Mouse (Mus musculus): ENCODE measurements around the gene Trim45. TPM values are rescaled to one million over a fixed set of nuclear protein-coding genes. Genes with fewer than 3 reads are reported as not detected.
A peak's percentile ranks its signal among the peaks of the same experiment; 100 is the strongest.

Gene Trim45
- total and polyA plus RNA-seq, 3 experiments: 2.1 to 4.4 (median 2.7) TPM

DNA sequence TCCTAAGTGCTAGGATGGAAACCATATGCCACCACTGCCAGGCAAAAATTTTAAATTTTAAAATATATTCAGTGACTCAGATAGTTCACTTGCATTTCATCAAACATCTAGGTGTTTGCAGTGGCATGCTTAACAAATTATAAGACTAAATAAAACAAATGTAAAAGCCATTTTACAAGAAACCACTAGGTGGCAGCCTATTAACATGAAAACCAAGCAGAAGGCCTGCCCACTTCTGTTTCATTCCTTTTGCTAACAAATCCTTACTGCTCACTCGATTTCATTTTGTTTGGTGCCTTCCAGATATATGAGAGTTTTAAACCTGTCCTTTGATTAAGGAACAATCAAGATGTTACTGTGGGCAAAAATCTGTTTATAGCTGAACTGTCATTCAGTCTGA lies 51.9 kb downstream of the Trim45 start:
- in situ Hi-C loops (cut with MboI; ENCODE audit: low pct_ligation_motif_present, low pct_unique_long_range_greater_than_20kb, low sequenced_read_pairs) (loop anchor here (10.0 to 25.0 kb wide), 2 partner anchors 491 to 838 kb away; no protein-coding TSS in a partner anchor), dilution Hi-C loops (cut with MboI; ENCODE audit: extremely low pct_ligation_motif_present, extremely low pct_unique_long_range_greater_than_20kb, low sequenced_read_pairs) (no loop called here)
- peak; percentile 51 for DNase-seq (ENCODE audit: extremely low read depth)
- no peak overlapping the region for H3K27ac ChIP-seq (ENCODE audit: insufficient read depth, low read depth)
- no peak for TF ChIP-seq MEF2A (IDR thresholded peaks at IDR 0.05; ENCODE audit: borderline replicate concordance, low read depth, low read length)
- TF ChIP-seq RAD21 (IDR thresholded peaks at IDR 0.05; ENCODE audit: low read depth, low read length): peak; percentile 91
- TF ChIP-seq CTCF (conservative IDR thresholded peaks at IDR 0.05 in 1 of 2, IDR thresholded peaks at IDR 0.05 in 1 of 2; ENCODE audit: low read depth in 2 of 2, low read length in 2 of 2): peak; percentile 33 to 86; a peak in 3 of 4 replicates
- TF ChIP-seq SMC3 (IDR thresholded peaks at IDR 0.05; ENCODE audit: low read depth, low read length): peak; percentile 87
- TF ChIP-seq ZC3H11A (IDR thresholded peaks at IDR 0.05; ENCODE audit: low read depth, low read length): peak; percentile 75; the same call in 1 of the 2 replicates
- no peak overlapping the region for H3K9ac ChIP-seq (ENCODE audit: insufficient read depth, low read depth)
- no peak overlapping the region for H3K4me3 ChIP-seq (replicated peaks in 1 of 3; ENCODE audit: low read depth in 2 of 3, low read length in 2 of 3, poor library complexity in 1 of 3)
- H3K4me2 ChIP-seq (ENCODE audit: insufficient read depth, low read depth, poor library complexity, severe bottlenecking): no peak overlapping the region
- H3K79me2 ChIP-seq (replicated peaks; ENCODE audit: control insufficient read depth, extremely low read depth, insufficient read depth, poor library complexity, severe bottlenecking): peaks cover 2% of the 10 kb centered on the region; the same call in 1 of the 2 replicates
- no peaks in the 10 kb centered on the region for H3K9me3 ChIP-seq (replicated peaks; ENCODE audit: low read length)
- H3K4me1 ChIP-seq (ENCODE audit: control insufficient read depth in 1 of 2, insufficient read depth in 2 of 2): peaks cover 0 to 4% of the 10 kb centered on the region in 2 experiments; a peak in 2 of 4 replicates
- H3K27me3 ChIP-seq (replicated peaks): no peaks in the 10 kb centered on the region
- no peaks in the 10 kb centered on the region for H3K36me3 ChIP-seq (replicated peaks in 1 of 2; ENCODE audit: control insufficient read depth in 1 of 2, insufficient read depth in 1 of 2, low read length in 1 of 2)

DNA sequence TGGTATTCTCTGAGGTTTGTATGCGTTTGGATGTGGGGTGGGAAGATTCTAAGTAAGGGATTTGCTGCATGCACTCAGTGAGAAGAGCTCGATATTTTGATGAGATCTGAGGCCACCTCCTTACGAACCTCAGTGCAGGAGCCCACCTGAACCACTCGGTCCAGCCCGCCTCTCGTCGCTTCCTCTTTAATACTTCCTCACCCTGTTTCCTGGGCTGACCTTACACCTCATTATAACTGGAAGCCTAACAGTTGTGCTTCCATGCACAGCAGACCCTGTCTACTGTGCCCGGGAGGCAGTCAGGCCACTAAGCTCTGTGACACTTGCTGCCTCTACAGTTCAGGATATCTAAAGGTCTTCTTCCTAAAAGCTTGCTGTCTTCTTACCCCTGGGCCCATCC lies 57.3 kb downstream of the Trim45 start:
- H3K79me2 ChIP-seq (replicated peaks; ENCODE audit: control insufficient read depth, extremely low read depth, insufficient read depth, poor library complexity, severe bottlenecking): no peaks in the 10 kb centered on the region
- dilution Hi-C loops (cut with MboI; ENCODE audit: extremely low pct_ligation_motif_present, extremely low pct_unique_long_range_greater_than_20kb, low sequenced_read_pairs) (no loop called here), in situ Hi-C loops (cut with MboI; ENCODE audit: low pct_ligation_motif_present, low pct_unique_long_range_greater_than_20kb, low sequenced_read_pairs) (loop anchor here (5.0 to 10.0 kb wide), 2 partner anchors 313 to 486 kb away; no protein-coding TSS in a partner anchor)
- TF ChIP-seq SIN3A (IDR thresholded peaks at IDR 0.05; ENCODE audit: low read length) (no peak), HCFC1 (IDR thresholded peaks at IDR 0.05; ENCODE audit: low read depth, low read length) (no peak), BHLHE40 (IDR thresholded peaks at IDR 0.05; ENCODE audit: low read depth, low read length) (no peak), USF1 (IDR thresholded peaks at IDR 0.05; ENCODE audit: low read depth, low read length) (no peak), JUN (IDR thresholded peaks at IDR 0.05; ENCODE audit: insufficient read depth, low read depth, low read length) (no peak), GABPA (IDR thresholded peaks at IDR 0.05; ENCODE audit: insufficient replicate concordance, low read depth, low read length) (no peak), ZNF384 (IDR thresholded peaks at IDR 0.05; ENCODE audit: low read depth, low read length) (no peak), JUND (conservative IDR thresholded peaks at IDR 0.05; ENCODE audit: low read depth, low read length) (no peak)
- no peak overlapping the region for H3K27ac ChIP-seq (ENCODE audit: insufficient read depth, low read depth)
- no peaks in the 10 kb centered on the region for H3K27me3 ChIP-seq (replicated peaks)
- H3K4me3 ChIP-seq (replicated peaks in 1 of 3; ENCODE audit: low read depth in 2 of 3, low read length in 2 of 3, poor library complexity in 1 of 3): no peak overlapping the region
- H3K4me2 ChIP-seq (ENCODE audit: insufficient read depth, low read depth, poor library complexity, severe bottlenecking): no peak overlapping the region
- H3K9ac ChIP-seq (ENCODE audit: insufficient read depth, low read depth): no peak overlapping the region
- H3K36me3 ChIP-seq (replicated peaks in 1 of 2; ENCODE audit: control insufficient read depth in 1 of 2, insufficient read depth in 1 of 2, low read length in 1 of 2): no peaks in the 10 kb centered on the region
- no peaks in the 10 kb centered on the region for H3K9me3 ChIP-seq (replicated peaks; ENCODE audit: low read length)
- DNase-seq (ENCODE audit: extremely low read depth): no peak
- peaks cover 0 to 5% of the 10 kb centered on the region in 2 experiments; a peak in 1 of 4 replicates for H3K4me1 ChIP-seq (ENCODE audit: control insufficient read depth in 1 of 2, insufficient read depth in 2 of 2)

Other genes with a start within 250 kb of the Trim45 start
- gene Man1a2, start 236.7 kb upstream of the Trim45 start, total RNA-seq (2012; rRNA removed): 47.7 and 53.5 TPM in 2 replicates
- gene Man1a2, start 236.7 kb upstream of the Trim45 start, total RNA-seq (2014; rRNA removed): 31.1 and 33.4 TPM in 2 replicates
- gene Man1a2, start 236.7 kb upstream of the Trim45 start, polyA plus RNA-seq (2012; ENCODE audit: insufficient read length, low read depth): 73.6 and 83.7 TPM in 2 replicates
- 0.04 TPM in 1 of 2 replicates, not detected in the other for gene Vtcn1, start 96.7 kb upstream of the Trim45 start, total RNA-seq (2012; rRNA removed)
- gene Vtcn1, start 96.7 kb upstream of the Trim45 start, total RNA-seq (2014; rRNA removed): not detected in 2 replicates
- gene Vtcn1, start 96.7 kb upstream of the Trim45 start, polyA plus RNA-seq (2012; ENCODE audit: insufficient read length, low read depth): 0.14 TPM in 1 of 2 replicates, not detected in the other
- 27.2 and 31.8 TPM in 2 replicates for gene Ttf2, start 47.5 kb downstream of the Trim45 start, total RNA-seq (2012; rRNA removed)
- gene Ttf2, start 47.5 kb downstream of the Trim45 start, total RNA-seq (2014; rRNA removed): 29.7 and 30.3 TPM in 2 replicates
- 29.7 and 34.0 TPM in 2 replicates for gene Ttf2, start 47.5 kb downstream of the Trim45 start, polyA plus RNA-seq (2012; ENCODE audit: insufficient read length, low read depth)
- gene Cd101, start 107.4 kb downstream of the Trim45 start, total RNA-seq (2012; rRNA removed): not detected in 2 replicates
- gene Cd101, start 107.4 kb downstream of the Trim45 start, total RNA-seq (2014; rRNA removed): not detected in 2 replicates
- gene Cd101, start 107.4 kb downstream of the Trim45 start, polyA plus RNA-seq (2012; ENCODE audit: insufficient read length, low read depth): not detected in 2 replicates
- not detected in 2 replicates for gene Ptgfrn, start 188.1 kb downstream of the Trim45 start, total RNA-seq (2012; rRNA removed)
- gene Ptgfrn, start 188.1 kb downstream of the Trim45 start, total RNA-seq (2014; rRNA removed): not detected in 2 replicates
- 0.04 TPM in 1 of 2 replicates, not detected in the other for gene Ptgfrn, start 188.1 kb downstream of the Trim45 start, polyA plus RNA-seq (2012; ENCODE audit: insufficient read length, low read depth)